In genomic region chr4:137807301-137807851, GRCm38 (mm10) we compare ENCODE assay signal across 21 mouse cellular contexts. TPM values are rescaled to one million over a fixed set of nuclear protein-coding genes. Genes with fewer than 3 reads are reported as not detected.
DNase-seq lines count a peak whose midpoint lies in the region; ATAC-seq and TF ChIP-seq lines count a peak whose summit lies in the region.
"Had no signal": no experiment of that assay in that cellular context is flagged by ENCODE, and none has a peak within 500 bp of the region (broad histone marks: within the 10 kb centered on the region; RNA-seq: fewer than 3 reads in every experiment).

No protein-coding gene starts in this region.

- TF ChIP-seq POLR2A in cerebellum, adult 2 months (IDR thresholded peaks at IDR 0.05; ENCODE audit: borderline replicate concordance, insufficient read depth, low read length), result no peak

- no peaks in the 10 kb centered on the region for H3K27me3 ChIP-seq in cerebellum, adult 2 months (ENCODE audit: control insufficient read depth, insufficient read depth, low read length)
- H3K27me3 ChIP-seq: CH12.LX had no signal

- ATAC-seq in common myeloid progenitor, adult 5-6 weeks (replicated peaks; ENCODE audit: low read depth, poor library complexity, severe bottlenecking), result peak; percentile 97
- ATAC-seq in megakaryocyte, adult 5-6 weeks (ENCODE audit: poor library complexity, severe bottlenecking), result peak; percentile 74
- no peak for ATAC-seq in erythroblast, adult 5-6 weeks (replicated peaks; ENCODE audit: low FRiP score, poor library complexity, severe bottlenecking)
- ATAC-seq: forebrain, embryonic 16.5 days; inflammation-experienced regulatory T-cells, adult 6 months; lung, postnatal 0 days; midbrain, embryonic 16.5 days had no signal

- DNase-seq in cerebellum, adult 11-12 months, result peak; percentile 40
- no peak for DNase-seq in cerebellum, adult 11 months
- peak; percentile 44 to 63 for DNase-seq in cerebellum, adult 2 months
- no peak for DNase-seq in ovary, postnatal 10 days (ENCODE audit: low spot score)
- DNase-seq in spleen, postnatal 36 days (ENCODE audit: low spot score in 2 of 2), result no peak
- DNase-seq: adrenal gland, postnatal 10 days; heart, postnatal 36 days; thymus, postnatal 4 days had no signal

- WGBS in cerebellum, adult 2 months, result 28% methylated on average over 7 of the region's 7 CpGs

- no peak for TF ChIP-seq CTCF in cerebellum, adult 2 months (IDR thresholded peaks at IDR 0.05; ENCODE audit: borderline replicate concordance, insufficient read depth, low read depth, low read length)

- H3K4me3 ChIP-seq in cerebellum, adult 2 months (replicated peaks; ENCODE audit: insufficient read depth, low read depth, low read length), result no peak overlapping the region
- H3K4me3 ChIP-seq: heart, embryonic 12.5 days; limb, embryonic 13.5 days; megakaryocyte, embryonic 14.5 days had no signal

- no peak overlapping the region for H3K27ac ChIP-seq in cerebellum, adult 2 months (ENCODE audit: insufficient read depth, low read length)
- H3K27ac ChIP-seq: kidney, postnatal 0 days; limb, embryonic 13.5 days; liver, embryonic 14.5 days had no signal

- peaks cover 13% of the 10 kb centered on the region for H3K4me1 ChIP-seq in cerebellum, adult 2 months (ENCODE audit: control insufficient read depth, insufficient read depth, low read length)
- H3K4me1 ChIP-seq: limb, embryonic 13.5 days had no signal

RNA-seq across cellular contexts. Expression of gene Alpl, which starts 11.2 kb away (rescaled TPM):
- 9.9 and 10.6 TPM in 2 replicates for polyA plus RNA-seq in cerebellum, adult 2 months (2012; rRNA removed)
- not detected in 2 replicates for total RNA-seq in common myeloid progenitor, adult 5-6 weeks (2017)
- 0.09 TPM in 1 of 2 replicates, not detected in the other for total RNA-seq in megakaryocyte, adult 5-6 weeks (2015)
- 0.16 TPM in 1 of 2 replicates, not detected in the other for total RNA-seq in megakaryocyte, adult 5-6 weeks (2017)
- total RNA-seq in erythroblast, adult 5-6 weeks (2015; ENCODE audit: low replicate concordance), result not detected in 2 replicates
- 0.42 and 0.85 TPM in 2 replicates for total RNA-seq in erythroblast, adult 5-6 weeks (2017; ENCODE audit: low replicate concordance)

RNA-seq across cellular contexts. Expression of gene Ece1, which starts 54.7 kb away (rescaled TPM):
- polyA plus RNA-seq in cerebellum, adult 2 months (2012; rRNA removed), result 48.5 and 72.4 TPM in 2 replicates
- 6.5 and 8.9 TPM in 2 replicates for total RNA-seq in common myeloid progenitor, adult 5-6 weeks (2017)
- total RNA-seq in megakaryocyte, adult 5-6 weeks (2015), result 19.7 and 25.4 TPM in 2 replicates
- 12.5 and 15.9 TPM in 2 replicates for total RNA-seq in megakaryocyte, adult 5-6 weeks (2017)
- total RNA-seq in erythroblast, adult 5-6 weeks (2015; ENCODE audit: low replicate concordance), result 2.3 and 3.1 TPM in 2 replicates
- total RNA-seq in erythroblast, adult 5-6 weeks (2017; ENCODE audit: low replicate concordance), result 0.68 and 2.1 TPM in 2 replicates

Comparison
In these comparisons a context has a peak if more than half of its experiments do, and no peak if none do; other contexts are left out.
1. DNase-seq: peak in cerebellum, adult 11-12 months (single experiment) and cerebellum, adult 2 months (2 of 2); none in cerebellum, adult 11 months (single experiment), ovary, postnatal 10 days (single experiment) and spleen, postnatal 36 days (0 of 2).